Mouse (Mus musculus): ENCODE data around the gene Rab40c.
"Not testable (repeated sequence)": the region's sequence is repeated elsewhere in the genome, so short reads cannot be mapped to it uniquely, and the experiment has no call there.

Gene Rab40c

GRCm38 (mm10) chr17:25874721-25875170 is 44.8 kb downstream of the Rab40c start, which contains the start of gene Mettl26:
TSS of gene Mettl26 (plus strand) at chr17:25875074.
- DNase-seq (ENCODE audit: low spot score): peak; percentile 98

GRCm38 (mm10) chr17:25874148-25874720 is 45.3 kb downstream of the Rab40c start:
- DNase-seq (ENCODE audit: low spot score): no peak

- DNase-seq (ENCODE audit: low spot score): no peak
Observed at GRCm38 (mm10) chr17:25873405-25874147, 46.0 kb downstream of the Rab40c start.

- no peak for DNase-seq (ENCODE audit: low spot score)
Observed at GRCm38 (mm10) chr17:25872676-25873075, 46.9 kb downstream of the Rab40c start.

- DNase-seq (ENCODE audit: low spot score): not testable (repeated sequence)
Observed at GRCm38 (mm10) chr17:25871566-25871965, 48.0 kb downstream of the Rab40c start.

- no peak for DNase-seq (ENCODE audit: low spot score)
Observed at GRCm38 (mm10) chr17:25869954-25870353, 49.6 kb downstream of the Rab40c start.

GRCm38 (mm10) chr17:25869498-25869897 is 50.0 kb downstream of the Rab40c start:
- no peak for DNase-seq (ENCODE audit: low spot score)

- peak; percentile 83 for DNase-seq (ENCODE audit: low spot score)
Observed at GRCm38 (mm10) chr17:25868601-25869191, 50.8 kb downstream of the Rab40c start, which contains the start of gene Mcrip2. TSS of gene Mcrip2 (minus strand) at chr17:25868764.

- DNase-seq (ENCODE audit: low spot score): no peak
Observed at GRCm38 (mm10) chr17:25867836-25868600, 51.5 kb downstream of the Rab40c start.

GRCm38 (mm10) chr17:25867509-25867835 is 52.1 kb downstream of the Rab40c start:
- DNase-seq (ENCODE audit: low spot score): no peak

GRCm38 (mm10) chr17:25866172-25866571 is 53.4 kb downstream of the Rab40c start:
- no peak for DNase-seq (ENCODE audit: low spot score)

GRCm38 (mm10) chr17:25865288-25865687 is 54.2 kb downstream of the Rab40c start:
- DNase-seq (ENCODE audit: low spot score): no peak

- no peak for DNase-seq (ENCODE audit: low spot score)
Observed at GRCm38 (mm10) chr17:25864311-25864710, 55.2 kb downstream of the Rab40c start.

- no peak for DNase-seq (ENCODE audit: low spot score)
Observed at GRCm38 (mm10) chr17:25863681-25864080, 55.8 kb downstream of the Rab40c start.

- no peak for DNase-seq (ENCODE audit: low spot score)
Observed at GRCm38 (mm10) chr17:25861704-25862612, 57.6 kb downstream of the Rab40c start.

GRCm38 (mm10) chr17:25860832-25861703 is 58.5 kb downstream of the Rab40c start, which contains the start of gene Wdr90:
TSS of gene Wdr90 (minus strand) at chr17:25861501.
- peak; percentile 93 for DNase-seq (ENCODE audit: low spot score)

GRCm38 (mm10) chr17:25860229-25860628 is 59.3 kb downstream of the Rab40c start:
- no peak for DNase-seq (ENCODE audit: low spot score)

- DNase-seq (ENCODE audit: low spot score): peak; percentile 95
Observed at GRCm38 (mm10) chr17:25844396-25844901, 75.1 kb downstream of the Rab40c start, which contains the start of gene Rhot2. TSS of gene Rhot2 (minus strand) at chr17:25844851.

- DNase-seq (ENCODE audit: low spot score): no peak
Observed at GRCm38 (mm10) chr17:25843636-25844395, 75.7 kb downstream of the Rab40c start.
